Mouse (Mus musculus): Measurements from ENCODE around the gene Gys1.
"Not testable (repeated sequence)": the region's sequence is repeated elsewhere in the genome, so short reads cannot be mapped to it uniquely, and the experiment has no call there.

Gene Gys1

GRCm38 (mm10) chr7:45434203-45435015 is at the start of gene Gys1:
Gene Gys1 (plus strand): TSS chr7:45434844.
- DNase-seq (ENCODE audit: low spot score) = peak; percentile 100

DNA sequence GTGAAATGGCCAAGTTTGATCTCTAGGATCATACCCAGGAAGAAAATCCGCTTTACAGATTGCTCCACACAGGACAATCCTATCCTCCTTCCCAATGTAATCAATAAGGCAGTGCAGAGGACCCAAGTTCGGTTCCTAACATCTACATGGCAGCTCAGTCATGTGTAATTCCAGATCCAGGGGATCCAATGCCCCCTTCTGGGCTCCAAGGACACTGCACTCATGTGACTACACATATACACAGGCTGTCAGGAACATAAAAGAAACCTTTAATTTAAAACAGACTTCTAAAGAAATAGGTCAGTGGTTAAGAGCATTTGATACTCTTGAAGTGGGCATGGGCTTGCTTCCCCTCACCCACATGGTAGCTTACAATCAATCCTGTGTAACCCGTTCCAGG is 48.6 kb upstream of the Gys1 start:
- no peak for DNase-seq (ENCODE audit: low spot score)

DNA sequence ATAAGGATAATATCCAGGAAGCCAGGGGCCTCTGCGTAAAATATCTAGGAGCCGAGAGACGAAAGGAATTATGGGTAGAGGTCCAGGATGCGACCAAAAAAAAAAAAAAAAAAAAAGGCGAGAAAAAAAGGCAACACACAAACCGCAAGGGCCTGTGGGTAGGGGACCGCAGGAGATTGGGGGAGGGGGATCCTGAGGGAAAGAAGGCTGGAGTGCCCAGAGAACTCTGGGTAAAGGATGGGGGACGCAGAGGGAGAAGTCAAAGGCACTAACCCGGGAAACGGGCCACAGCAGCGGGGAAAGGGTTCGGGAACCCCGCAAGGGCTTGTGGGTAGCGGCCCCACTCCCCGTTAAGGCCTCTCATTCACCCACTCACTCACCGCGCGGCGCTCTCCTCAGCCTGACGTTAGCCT is 39.5 kb upstream of the Gys1 start:
- DNase-seq (ENCODE audit: low spot score) = peak; percentile 87

DNA sequence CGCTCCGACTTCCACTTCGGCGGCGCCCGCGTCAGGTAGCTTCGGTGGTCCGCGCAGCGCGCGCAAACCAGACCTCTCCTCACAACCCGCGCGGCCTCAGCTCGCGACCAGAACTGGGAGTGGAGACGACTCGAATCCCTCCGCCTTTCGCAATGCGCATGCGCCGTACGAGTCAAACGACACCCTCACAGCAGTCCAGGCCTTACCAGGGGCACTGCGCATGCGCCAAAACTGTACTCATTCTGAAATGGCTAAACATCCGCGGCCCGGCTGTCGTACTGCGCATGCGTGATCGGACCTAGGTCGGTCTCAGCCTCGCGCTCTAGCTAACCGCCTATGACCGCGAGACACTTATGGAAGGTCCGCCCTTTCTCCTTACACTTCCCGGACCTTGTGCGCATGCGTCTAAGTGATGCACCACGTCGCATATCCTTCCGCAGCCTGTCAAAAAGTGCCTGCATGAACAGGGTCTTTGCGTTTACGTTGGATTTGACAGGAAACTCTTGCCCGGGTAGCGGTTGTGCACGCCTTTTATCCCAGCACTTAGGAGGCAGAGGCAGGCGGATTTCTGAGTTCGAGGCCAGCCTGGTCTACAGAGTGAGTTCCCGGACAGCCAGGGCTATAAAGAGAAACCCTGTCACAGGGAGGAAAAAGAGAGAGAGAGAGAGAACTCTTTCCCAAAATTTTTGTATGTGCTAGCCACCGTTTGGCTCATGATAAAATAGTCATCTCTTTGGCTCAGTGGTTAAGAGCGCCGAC is 38.9 kb upstream of the Gys1 start, which contains the start of gene Snrnp70:
Snrnp70 (minus strand) TSS at position 165 of the 759 bp plus-strand sequence.
- DNase-seq (ENCODE audit: low spot score) = peak; percentile 100

- DNase-seq (ENCODE audit: low spot score) = not testable (repeated sequence)
Observed at GRCm38 (mm10) chr7:45396337-45396775, 38.3 kb upstream of the Gys1 start.

DNA sequence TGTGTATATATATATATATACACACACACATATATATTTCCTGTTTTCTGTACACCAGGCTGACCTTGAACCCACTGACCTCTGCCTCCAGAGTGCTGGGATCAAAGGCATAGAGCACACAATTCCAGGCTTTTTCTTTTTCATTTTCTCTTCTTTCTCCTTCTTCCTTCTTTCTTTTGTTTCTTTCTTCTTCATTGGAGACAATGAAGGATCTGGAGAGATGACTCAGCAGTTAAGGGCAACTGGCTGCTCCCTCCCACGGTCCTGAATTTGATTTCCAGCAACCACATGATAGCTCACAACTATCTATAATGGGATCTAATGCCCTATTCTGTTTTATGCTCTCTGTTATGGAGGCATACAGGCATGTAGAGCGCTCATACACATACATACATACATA is 37.9 kb upstream of the Gys1 start:
- DNase-seq (ENCODE audit: low spot score) = no peak

DNA sequence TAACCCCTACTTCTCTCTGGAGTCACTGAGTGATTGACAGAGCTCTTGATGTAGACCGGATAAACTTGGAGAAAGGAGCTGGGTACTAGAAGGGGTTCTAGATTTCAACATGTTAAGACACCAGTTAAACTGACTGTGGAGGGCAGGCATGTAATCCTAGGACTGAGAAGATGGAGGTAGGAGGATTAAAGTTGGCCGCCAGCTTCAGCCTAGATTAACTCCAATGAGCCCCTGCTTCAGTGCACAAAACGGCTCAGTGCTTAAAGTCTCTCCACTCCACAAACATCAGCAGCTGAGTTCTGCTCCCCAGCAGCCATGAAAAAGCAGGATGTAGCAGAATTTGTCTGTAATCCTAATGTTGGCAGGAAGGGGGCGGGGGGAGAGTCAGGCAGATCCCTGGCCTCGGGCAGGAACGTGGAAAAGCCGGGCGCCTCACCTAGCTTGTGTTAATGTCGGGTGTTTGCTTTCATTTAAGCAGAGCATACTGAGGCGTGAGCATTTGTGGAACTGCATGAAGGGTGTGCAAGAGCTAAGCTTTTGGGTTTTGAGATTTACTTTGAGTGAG is 33.0 kb upstream of the Gys1 start:
- DNase-seq (ENCODE audit: low spot score) = no peak

DNA sequence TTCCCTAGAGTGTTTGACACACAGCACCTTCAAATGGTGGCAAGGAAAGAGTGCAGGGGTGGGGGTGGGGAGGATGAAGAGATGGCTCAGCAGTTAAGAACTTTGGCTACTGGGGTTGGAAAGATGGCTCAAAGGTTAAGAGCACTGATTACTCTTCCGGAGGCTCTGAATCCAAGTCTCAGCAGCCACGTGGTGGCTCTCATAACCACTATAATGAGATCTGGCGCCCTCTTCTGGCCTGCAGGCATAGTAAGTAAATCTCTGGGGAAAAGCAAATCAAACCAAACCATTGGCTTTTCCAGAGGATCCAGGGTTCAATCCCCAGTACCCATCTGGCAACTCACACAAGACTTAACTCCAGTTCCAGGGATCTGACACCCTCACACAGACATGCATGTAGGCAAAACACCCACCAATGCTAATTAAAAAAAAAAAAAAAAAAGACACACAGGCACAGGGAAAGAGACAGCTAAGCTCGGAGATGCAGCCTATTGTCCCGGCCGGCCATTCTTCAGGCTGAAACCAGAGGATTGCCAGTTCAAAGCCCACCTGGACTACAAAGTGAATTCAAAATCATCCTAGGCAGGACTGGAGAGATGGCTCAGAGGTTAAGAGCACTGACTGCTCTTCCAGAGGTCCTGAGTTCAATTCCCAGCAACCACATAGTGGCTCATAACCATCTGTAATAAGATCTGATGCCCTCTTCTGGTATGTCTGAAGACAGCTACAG is 30.9 kb upstream of the Gys1 start:
- no peak for DNase-seq (ENCODE audit: low spot score)

- DNase-seq (ENCODE audit: low spot score) = peak; percentile 72
Observed at GRCm38 (mm10) chr7:45405091-45406075, 29.3 kb upstream of the Gys1 start, which contains the start of gene Kcna7. Gene Kcna7 (plus strand): TSS chr7:45405653.

GRCm38 (mm10) chr7:45406157-45407156 is 28.2 kb upstream of the Gys1 start:
- DNase-seq (ENCODE audit: low spot score) = no peak

- DNase-seq (ENCODE audit: low spot score) = no peak
Observed at GRCm38 (mm10) chr7:45407836-45408235, 26.8 kb upstream of the Gys1 start.

- no peak for DNase-seq (ENCODE audit: low spot score)
Observed at GRCm38 (mm10) chr7:45408351-45408750, 26.3 kb upstream of the Gys1 start.

DNA sequence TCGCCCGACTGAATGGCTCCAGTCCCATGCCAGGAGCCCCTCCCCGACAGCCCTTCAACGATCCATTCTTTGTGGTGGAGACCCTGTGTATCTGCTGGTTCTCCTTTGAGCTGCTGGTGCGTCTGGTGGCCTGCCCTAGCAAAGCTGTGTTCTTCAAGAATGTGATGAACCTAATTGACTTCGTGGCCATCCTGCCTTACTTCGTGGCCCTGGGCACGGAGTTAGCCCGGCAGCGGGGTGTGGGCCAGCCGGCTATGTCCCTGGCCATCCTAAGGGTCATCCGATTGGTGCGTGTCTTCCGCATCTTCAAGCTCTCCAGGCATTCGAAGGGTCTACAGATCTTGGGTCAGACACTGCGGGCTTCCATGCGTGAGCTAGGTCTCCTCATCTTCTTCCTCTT is 25.7 kb upstream of the Gys1 start:
- no peak for DNase-seq (ENCODE audit: low spot score)

GRCm38 (mm10) chr7:45409497-45410163 is 25.0 kb upstream of the Gys1 start:
- no peak for DNase-seq (ENCODE audit: low spot score)

DNA sequence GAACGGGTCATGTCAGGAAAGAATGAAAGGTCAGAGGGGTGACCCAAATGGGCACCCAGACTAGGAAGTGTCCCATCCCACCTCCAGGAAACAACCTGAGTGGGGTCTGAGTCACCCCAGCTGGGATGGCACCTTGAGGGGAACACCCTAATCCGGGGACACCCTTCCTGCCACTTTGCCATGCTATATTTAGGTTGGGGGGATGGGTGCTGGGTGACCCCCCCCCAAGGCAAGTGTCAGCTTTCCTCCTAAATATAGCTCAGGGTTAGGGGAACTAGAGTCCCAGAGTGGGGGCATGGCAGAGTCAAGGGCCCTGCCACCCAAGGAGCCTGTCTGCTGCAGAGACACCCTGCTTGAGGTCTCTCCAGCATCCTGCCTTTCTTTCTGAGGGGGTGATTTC is 22.2 kb upstream of the Gys1 start:
- DNase-seq (ENCODE audit: low spot score) = no peak

DNA sequence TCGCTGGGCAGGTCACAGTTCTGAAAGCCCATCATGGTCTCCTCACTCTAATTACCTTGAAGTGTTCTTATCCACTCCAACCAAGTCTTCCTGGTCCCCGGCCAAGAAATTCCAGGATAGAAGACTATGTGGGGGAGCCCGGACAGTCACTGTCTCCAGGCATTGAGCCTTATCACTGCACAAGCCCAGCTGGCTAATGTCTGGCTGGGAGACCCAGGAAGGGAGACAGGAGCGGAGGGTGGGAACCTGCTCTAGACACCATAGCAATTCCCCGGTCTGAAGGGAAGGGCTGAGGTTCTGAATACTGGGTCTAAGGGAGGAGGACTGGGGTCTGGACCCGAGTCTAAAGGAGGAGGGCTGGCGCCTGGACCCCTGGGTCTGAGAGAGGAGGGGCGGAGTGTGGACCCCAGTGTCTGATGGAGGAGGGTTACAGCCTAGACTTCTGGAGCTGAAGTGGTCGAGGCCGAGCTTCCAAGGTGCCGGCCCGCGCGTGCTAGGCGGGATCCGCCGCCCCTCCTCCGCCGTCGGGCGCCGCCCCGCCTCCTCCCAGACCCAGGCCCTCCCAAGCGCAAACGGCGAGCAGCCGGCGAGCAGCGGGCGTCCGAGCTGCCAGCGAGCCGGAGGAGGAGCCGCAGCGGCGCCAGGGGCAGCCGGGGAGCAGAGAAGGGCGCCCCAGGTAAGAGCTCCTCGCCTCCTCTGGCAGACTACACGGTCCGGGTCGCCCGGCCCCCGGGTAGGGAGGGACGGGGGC is 21.4 kb upstream of the Gys1 start, which contains the start of gene Ntf5:
Ntf5 (plus strand) TSS at position 583 of the 751 bp plus-strand sequence.
- DNase-seq (ENCODE audit: low spot score) = peak; percentile 67

DNA sequence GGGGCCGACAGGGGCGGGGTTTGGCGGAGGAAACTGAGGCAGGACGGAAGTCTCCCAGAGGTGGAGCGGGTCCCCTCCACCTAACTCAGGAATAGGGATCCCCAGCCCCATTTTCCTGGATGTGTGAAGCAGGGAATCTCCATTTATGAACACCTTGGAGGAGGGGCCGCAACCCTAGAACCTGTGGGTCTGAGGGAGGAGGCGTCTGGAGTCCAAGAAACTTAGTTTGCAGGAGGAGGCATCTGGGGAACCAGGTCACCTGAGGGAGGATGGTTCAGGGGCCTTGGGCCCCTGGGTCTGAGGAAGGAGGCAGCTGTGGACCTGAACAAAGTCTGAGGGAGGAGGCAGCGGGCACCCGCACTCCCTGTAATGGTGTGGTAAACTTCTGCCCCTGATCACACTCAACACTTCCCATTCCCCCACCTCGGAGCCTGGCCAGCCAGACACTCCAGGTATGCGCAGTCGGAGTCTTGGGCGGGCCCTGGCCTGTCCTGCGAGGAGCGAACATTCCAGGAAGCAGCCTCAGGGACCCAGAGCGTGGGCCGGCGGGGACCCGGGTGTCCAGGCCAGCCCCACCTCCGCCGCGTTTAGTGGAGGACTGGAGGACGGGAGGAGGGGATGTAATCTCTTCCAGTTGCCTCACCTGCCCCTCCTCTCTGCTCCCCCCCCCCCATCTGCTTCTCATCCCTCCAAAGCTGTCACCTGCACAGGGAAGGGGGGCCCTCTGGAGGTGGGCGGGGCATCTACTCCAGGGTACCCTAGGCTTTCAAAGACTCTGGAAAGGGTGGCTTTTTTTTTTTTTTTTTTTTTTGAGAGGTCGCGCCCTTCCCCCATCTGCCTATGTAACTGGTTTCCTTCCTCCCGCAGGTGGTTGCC is 20.5 kb upstream of the Gys1 start:
- peak; percentile 49 for DNase-seq (ENCODE audit: low spot score)
